Mouse (Mus musculus) heart, postnatal 25 days (tissue): Measurements from ENCODE around the gene Ric3. TPM values are rescaled to one million over a fixed set of nuclear protein-coding genes. Genes with fewer than 3 reads are reported as not detected.

Experiments
- DNase-seq: peaks from one replicate; pipeline ENCODE4 v3.0.0; 2022; ENCODE audit warnings: low spot score
- intact Hi-C: fragments of 180-260 bp; cut with DNase I; formaldehyde crosslinking; loops from one replicate; pipeline ENCODE4 v1.15.1; 2025
- total RNA-seq, 2 experiments: library from RNA; stranded (reverse); gene quantifications; 2 replicates each; pipeline ENCODE4 v1.2.3; 2021

The Ric3 gene
- total RNA-seq, 2 experiments from 2014 or later = 0.70 to 0.89 TPM

GRCm38 (mm10) chr7:109010720-109011595 lies 72.2 kb downstream of the Ric3 start:
- no peak for DNase-seq
- intact Hi-C loops = no loop called here

- intact Hi-C loops = no loop called here
- no peak for DNase-seq
Observed at GRCm38 (mm10) chr7:109009260-109009659, 73.9 kb downstream of the Ric3 start.

- no peak for DNase-seq
- intact Hi-C loops = no loop called here
Observed at GRCm38 (mm10) chr7:109003653-109004052, 79.5 kb downstream of the Ric3 start.

GRCm38 (mm10) chr7:109001971-109002370 lies 81.2 kb downstream of the Ric3 start:
- DNase-seq = no peak
- intact Hi-C loops = no loop called here

GRCm38 (mm10) chr7:109000315-109000954 lies 82.7 kb downstream of the Ric3 start:
- DNase-seq = no peak
- intact Hi-C loops = no loop called here

- intact Hi-C loops = no loop called here
- no peak for DNase-seq
Observed at GRCm38 (mm10) chr7:108996156-108996555, 87.0 kb downstream of the Ric3 start.

- no peak for DNase-seq
Observed at GRCm38 (mm10) chr7:108993881-108994291, 89.2 kb downstream of the Ric3 start.

GRCm38 (mm10) chr7:108993230-108993629 lies 89.9 kb downstream of the Ric3 start:
- DNase-seq = peak; percentile 23
- intact Hi-C loops = no loop called here

More at GRCm38 (mm10) chr7:108993881-108994291, 89.2 kb downstream of the Ric3 start:
- intact Hi-C loops = no loop called here

- intact Hi-C loops = loop anchor here (2.0 kb wide), 1 partner anchor 30 kb away; no protein-coding TSS in a partner anchor
- no peak for DNase-seq
Observed at GRCm38 (mm10) chr7:108991207-108991606, 91.9 kb downstream of the Ric3 start.

- intact Hi-C loops = no loop called here
Observed at GRCm38 (mm10) chr7:108985934-108986708, 97.0 kb downstream of the Ric3 start.

More at GRCm38 (mm10) chr7:108985934-108986708, 97.0 kb downstream of the Ric3 start:
- DNase-seq = no peak

Other genes starting within 250 kb of the Ric3 start
- not detected for gene Olfr516, start 232.8 kb downstream of the Ric3 start, total RNA-seq
- gene Olfr517, start 211.0 kb downstream of the Ric3 start, total RNA-seq = not detected
- not detected for gene Olfr518, start 198.3 kb downstream of the Ric3 start, total RNA-seq
- gene Olfr519, start 188.9 kb downstream of the Ric3 start, total RNA-seq = not detected
- gene Nlrp10, start 153.2 kb downstream of the Ric3 start, total RNA-seq = 10 to 100 TPM; 21.2 to 23.1 TPM
- gene Eif3f, start 148.9 kb downstream of the Ric3 start, total RNA-seq = 10 to 100 TPM; 79.2 to 85.2 TPM
- gene Tub, start 133.0 kb downstream of the Ric3 start, total RNA-seq = under 1 TPM; 0.26 to 0.36 TPM
- gene Lmo1, start 91.9 kb upstream of the Ric3 start, total RNA-seq = 1 to 10 TPM; 2.4 to 2.6 TPM